Mouse (Mus musculus) heart, adult 2 months (tissue): ENCODE data around the gene Slc35f4.

Experiments
- CTCF ChIP-seq: fragments of 200-600 bp; IDR thresholded peaks from 2 replicates; pipeline ENCODE4 v1.8.1; 2022; ENCODE audit warnings: antibody characterized with exemption, mild to moderate bottlenecking, moderate library complexity
- POLR2A ChIP-seq: fragments of 200-500 bp; IDR thresholded peaks from 2 replicates; pipeline ENCODE4 v1.6.1; 2011; ENCODE audit warnings: mild to moderate bottlenecking, low read depth, low read length, control low read depth; ENCODE audit not compliant: insufficient read depth

DNA sequence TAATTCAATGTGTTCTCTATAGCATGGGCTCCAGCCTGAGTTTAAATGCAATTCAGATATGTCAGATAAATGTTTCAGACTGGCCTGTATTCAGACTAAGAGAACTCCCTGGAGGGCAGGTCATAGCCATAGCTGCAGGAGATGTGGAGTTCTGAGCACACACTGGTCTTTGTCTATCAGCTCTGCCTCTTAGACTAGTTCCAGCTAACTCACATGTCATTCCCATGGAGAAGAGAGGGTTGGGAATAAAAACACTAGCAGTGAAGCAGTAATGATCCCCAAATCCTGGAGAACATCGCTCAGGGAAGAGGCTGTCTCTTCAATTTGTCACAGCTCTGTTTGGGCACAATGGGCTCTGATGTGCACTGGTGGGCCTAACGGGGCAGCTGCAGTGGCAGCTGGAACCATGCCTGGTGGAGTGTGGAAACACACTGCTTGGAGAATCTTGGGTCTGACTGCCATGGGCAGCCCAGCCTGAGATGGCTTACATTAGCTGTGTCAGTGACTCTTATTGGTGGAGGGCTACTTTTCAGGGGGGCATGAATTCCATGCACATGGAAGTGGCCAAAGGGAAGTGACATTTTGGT is 223.5 kb downstream of the Slc35f4 start:
- no peak for TF ChIP-seq POLR2A
- no peak for TF ChIP-seq CTCF
